Mouse (Mus musculus) G1E (cell line): ENCODE measurements around the gene Sdsl. TPM values are rescaled to one million over a fixed set of nuclear protein-coding genes. Genes with fewer than 3 reads are reported as not detected.
"Not testable (repeated sequence)": the region's sequence is repeated elsewhere in the genome, so short reads cannot be mapped to it uniquely, and the experiment has no call there.

Source experiments
- ATAC-seq: 2 replicates; pipeline ENCODE4 v1.8.0; 2016; ENCODE audit warnings: mild to moderate bottlenecking; ENCODE audit not compliant: insufficient number of reproducible peaks, poor library complexity, low FRiP score, severe bottlenecking; ENCODE audit errors: extremely low read depth
- DNase-seq: peaks from one replicate; pipeline ENCODE4 v3.0.0; 2012; ENCODE audit warnings: low spot score
- H3K27me3 ChIP-seq: 2 replicates; pipeline ENCODE4 v1.6.1; 2012; ENCODE audit warnings: mild to moderate bottlenecking, low read length, inconsistent platforms; ENCODE audit not compliant: insufficient read depth
- H3K36me3 ChIP-seq: replicated peaks from 2 replicates; pipeline ENCODE3; 2012; ENCODE audit warnings: mild to moderate bottlenecking, inconsistent platforms
- H3K4me1 ChIP-seq: 2 replicates; pipeline ENCODE4 v1.6.1; 2012; ENCODE audit warnings: low read depth, low read length, inconsistent platforms, mixed read lengths; ENCODE audit not compliant: insufficient read depth
- H3K4me3 ChIP-seq: 2 replicates; pipeline ENCODE4 v1.5.1; 2012; ENCODE audit warnings: low read depth, mild to moderate bottlenecking, inconsistent platforms, low read length, moderate library complexity, mixed read lengths
- H3K9me3 ChIP-seq: replicated peaks from 2 replicates; pipeline ENCODE4 v1.6.1; 2012; ENCODE audit warnings: inconsistent platforms
- CTCF ChIP-seq: IDR thresholded peaks from 2 replicates; pipeline ENCODE4 v1.5.1; 2012; ENCODE audit warnings: low read depth, low read length, inconsistent platforms, mixed read lengths
- GATA1 ChIP-seq: IDR thresholded peaks from 2 replicates; pipeline ENCODE4 v1.6.1; 2012; ENCODE audit warnings: borderline replicate concordance, low read length, inconsistent platforms, mixed read lengths
- GATA2 ChIP-seq: IDR thresholded peaks from 2 replicates; pipeline ENCODE4 v1.6.1; 2012; ENCODE audit warnings: low read depth, low read length, inconsistent platforms, borderline replicate concordance
- POLR2AphosphoS5 ChIP-seq: IDR thresholded peaks from 2 replicates; pipeline ENCODE4 v1.6.1; 2012; ENCODE audit warnings: low read depth, low read length, inconsistent platforms; ENCODE audit not compliant: insufficient replicate concordance
- TAL1 ChIP-seq: conservative IDR thresholded peaks from 2 replicates; pipeline ENCODE4 v1.6.1; 2012; ENCODE audit warnings: low read depth, low read length, inconsistent platforms, mixed read lengths
- polyA plus RNA-seq: library from polyadenylated mRNA; stranded (reverse); fragments of >175 nt; gene quantifications from 2 replicates; pipeline ENCODE4 v1.2.3, GENCODE M21; 2012
- total RNA-seq, 2 experiments: library from RNA; stranded (forward) in 1 of 2; stranded (reverse) in 1 of 2; fragments of 200-1000 nt in 1 of 2; fragments of >200 nt in 1 of 2; fragmentation: Nextera tagmentation in 1 of 2; gene quantifications; 2 replicates each; pipeline ENCODE4 v1.2.3; 2014 to 2017

Gene Sdsl
- total and polyA plus RNA-seq, 3 experiments = 0.98 to 1.6 TPM; not detected in 1

DNA sequence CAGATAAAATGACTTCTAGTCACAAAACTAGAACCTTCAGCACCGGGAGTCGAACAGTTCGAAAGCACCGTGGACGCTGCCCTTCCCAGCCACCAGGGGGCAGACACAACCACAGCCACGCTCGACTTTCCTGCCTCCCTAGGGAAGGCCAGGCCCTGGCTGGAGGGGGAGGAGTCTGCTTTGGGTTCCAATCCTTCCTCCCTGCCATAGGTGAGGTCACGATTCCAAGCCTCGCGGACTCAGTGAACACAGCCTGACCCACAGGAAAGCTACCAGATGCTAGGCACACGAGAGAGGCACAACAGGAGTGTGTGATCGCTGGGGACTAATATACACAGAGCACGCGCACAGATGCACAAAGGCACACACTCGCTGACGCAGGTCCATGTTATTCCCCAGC is 32.8 kb upstream of the Sdsl start:
- peaks cover 3% of the 10 kb centered on the region for H3K9me3 ChIP-seq
- ATAC-seq = peak; percentile 42; the same call in 1 of the 2 replicates
- TF ChIP-seq POLR2AphosphoS5 (no peak), CTCF (peak; percentile 78)
- H3K27me3 ChIP-seq = peaks cover 19% of the 10 kb centered on the region
- peaks cover 26% of the 10 kb centered on the region for H3K4me1 ChIP-seq
- DNase-seq = peak; percentile 48
- H3K36me3 ChIP-seq = peaks cover 12% of the 10 kb centered on the region
- no peak overlapping the region for H3K4me3 ChIP-seq

DNA sequence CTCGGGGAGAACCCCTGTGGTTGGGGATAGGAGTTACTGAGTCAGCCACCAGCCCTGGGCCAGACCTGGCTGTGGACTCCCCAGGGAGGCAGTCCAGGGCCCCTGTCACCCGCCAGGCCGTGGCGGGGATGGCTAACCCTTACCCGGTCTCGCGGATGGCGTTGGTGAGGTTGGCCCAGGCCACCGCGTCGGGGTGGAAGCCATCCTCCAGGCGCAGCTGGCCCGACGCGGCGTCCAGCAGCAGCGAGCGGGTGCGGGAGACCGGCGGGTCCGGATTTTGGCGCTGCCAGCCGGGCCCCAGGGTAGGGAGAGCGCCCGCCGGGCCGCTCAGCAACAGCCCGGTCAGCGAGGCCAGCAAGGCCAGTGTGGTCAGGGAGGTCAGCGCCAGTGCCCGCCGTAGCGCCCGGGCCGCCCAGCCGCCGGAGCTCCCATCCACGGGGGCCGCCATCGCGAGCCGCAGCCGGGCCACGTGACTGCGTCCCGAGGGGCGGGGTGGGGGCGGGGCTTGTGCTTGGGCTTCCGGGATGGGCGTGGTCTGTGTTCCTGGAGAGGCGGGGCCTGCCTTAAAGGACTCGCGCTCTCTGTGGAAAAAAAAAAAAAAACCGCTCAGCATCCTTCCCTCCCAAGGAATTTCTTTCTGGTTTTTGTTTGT is 30.7 kb upstream of the Sdsl start, which contains the start of gene Plbd2:
TSS of gene Plbd2 (minus strand) at position 482 of the 652 bp plus-strand sequence.
- TF ChIP-seq CTCF (no peak), GATA2 (no peak), GATA1 (no peak), POLR2AphosphoS5 (no peak), TAL1 (no peak)
- Histone ChIP-seq H3K4me3 (peak within 1 kb of the TSS; percentile 97), H3K36me3 (peaks cover 28% of the 10 kb centered on the region), H3K27me3 (peaks cover 9% of the 10 kb centered on the region), H3K9me3 (no peaks in the 10 kb centered on the region), H3K4me1 (peaks cover 29% of the 10 kb centered on the region)
- DNase-seq (peak; percentile 78), ATAC-seq (peak; percentile 42; the same call in 1 of the 2 replicates)

DNA sequence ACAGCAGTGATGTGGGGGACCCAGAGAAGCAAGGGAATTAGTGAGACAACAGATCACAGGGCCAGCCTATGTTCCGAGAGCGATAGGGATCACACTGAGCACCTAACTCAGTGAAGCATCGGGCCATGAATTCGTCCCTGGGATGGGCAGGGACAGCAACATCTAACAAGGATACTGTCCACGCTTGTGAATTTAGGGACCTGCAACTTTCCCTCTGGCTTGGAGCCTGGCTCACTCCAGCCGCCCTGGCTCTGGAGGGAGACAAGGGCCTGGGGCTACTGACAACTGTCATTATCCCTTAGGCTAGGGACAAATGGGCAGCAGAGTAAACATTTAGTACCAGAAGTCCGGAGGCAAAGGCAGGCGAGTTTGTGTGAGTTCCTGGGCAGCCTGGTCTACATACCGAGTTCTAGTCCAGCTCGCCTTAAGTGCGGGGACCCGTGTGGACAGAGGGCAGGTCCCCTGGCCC is 30.1 kb upstream of the Sdsl start:
- ATAC-seq (no peak), DNase-seq (no peak)
- Histone ChIP-seq H3K4me3 (peak overlapping the region; percentile 97), H3K4me1 (peaks cover 29% of the 10 kb centered on the region), H3K9me3 (no peaks in the 10 kb centered on the region), H3K27me3 (peaks cover 9% of the 10 kb centered on the region), H3K36me3 (peaks cover 33% of the 10 kb centered on the region)
- no peak for TF ChIP-seq TAL1
- no peak for TF ChIP-seq GATA1
- TF ChIP-seq GATA2 = no peak
- no peak for TF ChIP-seq CTCF
- TF ChIP-seq POLR2AphosphoS5 = no peak

GRCm38 (mm10) chr5:120502147-120502621 is 29.6 kb upstream of the Sdsl start:
- DNase-seq (no peak), ATAC-seq (no peak)
- TF ChIP-seq CTCF (no peak), TAL1 (no peak)
- peaks cover 38% of the 10 kb centered on the region for H3K36me3 ChIP-seq
- no peaks in the 10 kb centered on the region for H3K9me3 ChIP-seq
- peaks cover 29% of the 10 kb centered on the region for H3K4me1 ChIP-seq
- H3K27me3 ChIP-seq = peaks cover 6% of the 10 kb centered on the region
- peak overlapping the region; percentile 97; the same call in 1 of the 2 replicates for H3K4me3 ChIP-seq

GRCm38 (mm10) chr5:120500609-120501008 is 28.0 kb upstream of the Sdsl start:
- Histone ChIP-seq H3K36me3 (peaks cover 52% of the 10 kb centered on the region), H3K4me1 (peaks cover 28% of the 10 kb centered on the region)
- not testable (repeated sequence) for H3K27me3 ChIP-seq, H3K9me3 ChIP-seq, DNase-seq, H3K4me3 ChIP-seq, ATAC-seq

DNA sequence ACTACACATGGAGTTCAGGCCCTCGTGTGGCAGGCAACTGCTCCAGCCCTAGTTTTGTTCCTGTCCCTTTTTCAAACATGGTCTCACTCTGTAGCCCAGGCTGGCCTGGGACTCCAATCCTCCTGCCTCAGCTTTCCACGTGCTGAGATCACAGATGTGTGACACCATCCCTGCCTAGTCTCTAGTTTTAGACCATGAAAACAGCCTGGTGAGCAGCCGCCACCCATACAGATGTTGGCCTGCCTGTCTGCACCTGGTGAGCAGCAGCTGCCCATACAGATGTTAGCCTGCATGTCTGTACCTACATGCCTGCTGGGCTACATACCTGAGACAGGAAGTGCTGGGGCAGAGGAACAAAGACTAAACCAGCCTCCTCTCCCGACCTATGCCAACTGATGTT is 26.6 kb upstream of the Sdsl start:
- Histone ChIP-seq H3K27me3 (no peaks in the 10 kb centered on the region), H3K4me1 (peaks cover 22% of the 10 kb centered on the region), H3K9me3 (no peaks in the 10 kb centered on the region), H3K36me3 (peaks cover 66% of the 10 kb centered on the region), H3K4me3 (no peak overlapping the region)
- DNase-seq (no peak), ATAC-seq (no peak)
- no peak for TF ChIP-seq POLR2AphosphoS5
- TF ChIP-seq CTCF = no peak

DNA sequence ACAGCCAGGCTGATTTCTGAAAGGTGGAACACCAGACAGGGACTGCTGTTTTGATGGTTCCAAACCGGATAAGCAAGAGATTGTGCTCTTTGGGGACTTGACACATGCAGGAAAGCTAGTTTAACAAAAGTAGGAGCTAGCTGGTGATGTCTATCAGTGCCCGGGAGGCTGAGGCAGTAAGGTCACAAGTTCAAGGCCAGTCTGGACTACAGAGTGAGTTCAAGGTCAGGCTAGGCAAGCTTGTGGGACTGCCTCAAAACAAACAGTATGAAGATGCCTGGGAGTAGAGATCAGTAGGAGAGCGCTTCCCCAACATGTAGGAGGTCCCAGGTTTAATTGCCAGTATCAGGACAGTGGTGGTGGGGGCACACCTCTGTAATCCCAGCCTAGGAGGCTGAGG is 24.5 kb upstream of the Sdsl start:
- H3K36me3 ChIP-seq = peaks cover 85% of the 10 kb centered on the region
- H3K4me3 ChIP-seq = no peak overlapping the region
- H3K4me1 ChIP-seq = peaks cover 12% of the 10 kb centered on the region

More for the DNA sequence above, 24.5 kb upstream of the Sdsl start:
- DNase-seq (no peak), ATAC-seq (no peak)
- Histone ChIP-seq H3K27me3 (no peaks in the 10 kb centered on the region), H3K9me3 (no peaks in the 10 kb centered on the region)
- TF ChIP-seq TAL1 (no peak), CTCF (no peak), GATA2 (no peak), GATA1 (no peak), POLR2AphosphoS5 (no peak)
